Mouse (Mus musculus) liver, postnatal 0 days (tissue): ENCODE results near the gene Sos2. TPM values are rescaled to one million over a fixed set of nuclear protein-coding genes. Genes with fewer than 3 reads are reported as not detected.

ENCODE experiments used
- ATAC-seq: fragments of 200-750 bp; cut with Nextera tagmentation; 2 replicates; pipeline ENCODE4 v1.8.0; 2017; ENCODE audit warnings: mild to moderate bottlenecking, moderate library complexity
- DNase-seq: peaks from one replicate; pipeline ENCODE4 v3.0.0-alpha.2; 2016
- H3K27ac ChIP-seq: fragments of 300-500 bp; sonication (generic); 2 replicates; pipeline ENCODE4 v1.5.1; 2014; ENCODE audit warnings: antibody characterized with exemption, moderate library complexity, mild to moderate bottlenecking, low read depth
- H3K27me3 ChIP-seq: fragments of 300-500 bp; sonication (generic); 2 replicates; pipeline ENCODE4 v1.6.1; 2014; ENCODE audit warnings: low read length, control low read depth, mixed read lengths; ENCODE audit not compliant: insufficient read depth
- H3K36me3 ChIP-seq: fragments of 300-500 bp; sonication (generic); replicated peaks from 2 replicates; pipeline ENCODE4 v1.6.1; 2014; ENCODE audit warnings: mild to moderate bottlenecking, control low read depth, low read length, moderate library complexity, mixed read lengths; ENCODE audit not compliant: insufficient read depth
- H3K4me1 ChIP-seq: fragments of 300-500 bp; sonication (generic); 2 replicates; pipeline ENCODE4 v1.6.1; 2014; ENCODE audit warnings: antibody characterized with exemption, mild to moderate bottlenecking, control low read depth; ENCODE audit not compliant: insufficient read depth
- H3K4me2 ChIP-seq: fragments of 300-500 bp; sonication (generic); 2 replicates; pipeline ENCODE4 v1.6.1; 2014; ENCODE audit warnings: low read depth, mild to moderate bottlenecking, low read length, moderate library complexity, mixed read lengths
- H3K4me3 ChIP-seq: fragments of 300-500 bp; sonication (generic); 2 replicates; pipeline ENCODE4 v1.5.1; 2014; ENCODE audit warnings: low read depth, low read length
- H3K9ac ChIP-seq: fragments of 300-500 bp; sonication (generic); replicated peaks from 2 replicates; pipeline ENCODE4 v1.6.1; 2014; ENCODE audit warnings: mild to moderate bottlenecking, moderate library complexity
- H3K9me3 ChIP-seq: fragments of 300-500 bp; sonication (generic); 2 replicates; pipeline ENCODE4 v1.6.1; 2016; ENCODE audit warnings: mild to moderate bottlenecking, control low read depth, low read length, mixed read lengths
- CTCF ChIP-seq: sonication (generic); IDR thresholded peaks from 2 replicates; pipeline ENCODE4 v1.5.1; 2016; ENCODE audit warnings: antibody characterized with exemption, low read depth
- EP300 ChIP-seq: IDR thresholded peaks from 2 replicates; pipeline ENCODE4 v1.6.1; 2016; ENCODE audit warnings: antibody characterized with exemption, low read depth, mild to moderate bottlenecking
- WGBS: fragments of 180-500 bp; shearing (Covaris S2); extraction: QIAGEN DNeasy Blood & Tissue Kit; methylation state at CpG from one replicate; pipeline ENCODE4 v1.1.7; 2014; ENCODE audit not compliant: insufficient replicate concordance; 5-methylcytosine and 5-hydroxymethylcytosine counted together
- polyA plus RNA-seq: library from polyadenylated mRNA; unstranded; fragments of >200 nt; fragmentation: Nextera tagmentation; extraction: Ambion mirVana; gene quantifications from 2 replicates; pipeline ENCODE4 v1.2.1, GENCODE M21; 2015

Gene Sos2
- 2.9 and 3.5 TPM in 2 replicates for polyA plus RNA-seq

DNA sequence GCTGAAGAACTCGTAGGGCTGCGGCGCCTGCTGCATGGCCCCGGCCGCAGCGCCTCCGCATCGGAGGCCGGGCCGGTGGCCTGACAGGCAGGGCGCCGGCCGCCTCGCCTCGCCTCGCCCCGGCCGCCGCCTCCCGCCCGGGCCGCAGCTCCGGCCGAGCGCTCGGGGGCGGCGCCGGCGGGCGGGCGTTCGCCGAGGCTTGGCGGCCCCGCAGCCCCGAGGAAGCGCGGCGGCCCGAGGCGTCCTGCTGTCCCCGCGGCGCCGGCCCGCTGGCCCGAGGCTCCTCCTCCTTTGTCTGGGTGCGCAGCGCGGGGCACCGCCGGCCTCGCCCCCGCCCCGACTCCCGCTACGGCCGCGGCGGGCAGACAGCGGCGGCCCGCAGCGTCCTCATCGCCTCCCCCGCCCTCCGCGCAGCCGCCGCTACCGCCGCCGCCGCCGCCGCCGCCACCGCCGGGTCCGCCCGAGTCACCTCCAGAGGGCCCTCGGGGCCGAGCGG, at the start of gene Sos2:
Gene Sos2 (minus strand): TSS at position 287 of the 496 bp plus-strand sequence.
- Histone ChIP-seq H3K4me3 (peak within 1 kb of the TSS; percentile 87), H3K4me2 (peak within 1 kb of the TSS; percentile 74), H3K27me3 (no peaks in the 10 kb centered on the region), H3K9me3 (no peaks in the 10 kb centered on the region), H3K36me3 (no peaks in the 10 kb centered on the region), H3K27ac (peak within 1 kb of the TSS; percentile 99), H3K4me1 (peaks cover 14% of the 10 kb centered on the region), H3K9ac (peak within 1 kb of the TSS; percentile 96)
- 3% methylated on average over 39 of the region's 85 CpGs for WGBS
- TF ChIP-seq EP300, result no peak
- no peak for TF ChIP-seq CTCF
- DNase-seq (peak; percentile 77), ATAC-seq (peak; percentile 69)

DNA sequence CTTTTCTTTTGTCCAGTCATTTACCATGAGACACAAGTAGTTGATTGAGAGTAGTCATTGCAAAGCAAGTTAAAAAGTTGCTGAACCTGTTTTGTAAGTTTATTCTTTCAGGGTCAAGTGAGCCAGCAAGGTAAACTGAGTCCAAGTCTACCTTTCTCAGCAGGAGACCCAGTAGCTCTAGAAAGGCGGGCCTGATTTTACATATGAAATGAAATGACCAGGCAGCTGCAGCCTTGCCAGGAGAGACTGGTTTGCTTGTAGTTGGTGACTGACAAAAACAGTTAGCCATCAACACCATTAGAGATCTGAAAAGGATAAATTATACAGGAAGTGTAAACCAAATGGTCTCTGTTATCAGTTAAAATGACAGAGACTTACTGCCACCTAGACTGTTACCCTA, 48.7 kb upstream of the Sos2 start:
- no peak for ATAC-seq
- 78% methylated on average over 1 of the region's 1 CpGs for WGBS

DNA sequence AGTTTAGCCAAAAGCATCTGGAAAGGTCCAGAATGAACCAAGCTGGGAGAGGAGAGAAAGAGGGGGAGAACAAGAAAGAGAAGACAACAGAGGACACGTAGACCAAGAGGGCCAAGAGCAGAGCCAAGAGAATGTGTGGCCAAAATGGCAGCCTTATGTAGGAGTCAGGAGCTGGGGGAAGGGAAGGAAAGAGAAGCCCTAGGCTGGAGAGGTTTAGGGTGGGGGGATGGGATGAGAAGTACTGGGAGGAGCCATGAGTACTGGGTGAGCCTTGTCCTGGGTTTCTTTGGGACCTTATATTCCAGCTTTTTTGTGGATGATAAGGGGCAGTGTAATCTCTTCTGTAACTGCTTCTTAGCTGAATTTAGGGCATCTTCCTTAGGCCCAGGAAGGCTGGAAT, 47.6 kb upstream of the Sos2 start:
- Histone ChIP-seq H3K4me2 (no peak overlapping the region), H3K27ac (no peak overlapping the region), H3K4me3 (no peak overlapping the region), H3K9ac (no peak overlapping the region), H3K36me3 (0 out of 2 replicates have a peak, but pooled peaks cover 5% of the 10 kb centered on the region), H3K4me1 (peaks cover 14% of the 10 kb centered on the region), H3K9me3 (no peaks in the 10 kb centered on the region), H3K27me3 (no peaks in the 10 kb centered on the region)
- TF ChIP-seq CTCF (no peak), EP300 (no peak)
- DNase-seq (no peak), ATAC-seq (no peak)
- 100% methylated on average over 1 of the region's 1 CpGs for WGBS

More for the DNA sequence above, 48.7 kb upstream of the Sos2 start:
- Histone ChIP-seq H3K4me3 (no peak overlapping the region), H3K27ac (no peak overlapping the region), H3K9me3 (no peaks in the 10 kb centered on the region), H3K4me2 (no peak overlapping the region), H3K36me3 (0 out of 2 replicates have a peak, but pooled peaks cover 5% of the 10 kb centered on the region), H3K27me3 (no peaks in the 10 kb centered on the region), H3K9ac (no peak overlapping the region), H3K4me1 (peaks cover 11% of the 10 kb centered on the region)
- DNase-seq, result no peak
- TF ChIP-seq CTCF (no peak), EP300 (no peak)

DNA sequence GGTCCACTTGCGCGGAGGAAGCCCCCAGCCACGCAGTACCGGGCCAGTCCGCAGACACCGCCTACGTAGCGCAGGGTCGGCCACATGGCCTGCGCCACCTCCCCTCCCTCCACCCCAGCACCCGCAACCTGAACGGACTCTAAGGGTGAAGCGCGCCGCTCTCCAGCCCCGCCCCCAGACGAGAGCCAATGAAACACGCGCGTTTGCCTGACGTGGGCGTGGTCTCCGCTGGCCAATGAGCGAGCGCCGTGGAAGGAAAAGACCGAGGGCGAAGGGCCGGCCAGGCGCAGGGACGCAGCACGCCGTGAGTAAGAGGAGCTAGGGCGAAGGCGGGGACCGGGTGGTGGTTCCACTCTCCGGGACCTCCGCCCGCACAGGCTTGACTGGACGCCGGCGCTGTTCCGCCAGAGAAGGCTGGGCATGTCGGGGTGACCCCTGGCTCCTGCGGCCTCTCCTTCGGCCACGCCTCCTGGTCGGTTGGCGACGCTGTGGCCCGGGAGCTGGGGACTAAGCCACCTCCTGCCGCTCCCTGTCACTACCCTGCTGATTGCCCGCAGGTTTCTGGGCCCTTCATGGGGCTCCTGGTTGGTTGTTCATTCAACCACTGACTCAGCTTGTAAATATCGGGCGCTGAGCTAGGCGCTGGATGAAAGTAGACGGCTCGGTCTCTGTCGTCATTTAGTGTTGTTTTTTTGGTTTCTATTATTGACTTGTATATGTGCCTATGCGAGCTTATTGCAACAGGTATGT, 43.2 kb upstream of the Sos2 start, which contains the start of the genes L2hgdh and Atp5s:
Gene L2hgdh (minus strand): TSS at position 163 of the 750 bp plus-strand sequence.
Gene Atp5s (plus strand): TSS at position 240 of the 750 bp plus-strand sequence.
- DNase-seq (peak; percentile 99), ATAC-seq (peak; percentile 91)
- peaks cover 15% of the 10 kb centered on the region for H3K4me1 ChIP-seq
- H3K9me3 ChIP-seq, result no peaks in the 10 kb centered on the region
- peak within 1 kb of the TSS; percentile 96 for H3K4me2 ChIP-seq
- H3K36me3 ChIP-seq, result 0 out of 2 replicates have a peak, but pooled peaks cover 5% of the 10 kb centered on the region
- peak within 1 kb of the TSS; percentile 99 for H3K27ac ChIP-seq
- TF ChIP-seq CTCF (0 out of 2 replicates have a peak, but pooled peaks have one; percentile 8), EP300 (no peak)
- H3K9ac ChIP-seq, result peak within 1 kb of the TSS; percentile 81
- under 1% methylated on average over 59 of the region's 60 CpGs for WGBS
- peak within 1 kb of the TSS; percentile 68 for H3K4me3 ChIP-seq
- H3K27me3 ChIP-seq, result no peaks in the 10 kb centered on the region

DNA sequence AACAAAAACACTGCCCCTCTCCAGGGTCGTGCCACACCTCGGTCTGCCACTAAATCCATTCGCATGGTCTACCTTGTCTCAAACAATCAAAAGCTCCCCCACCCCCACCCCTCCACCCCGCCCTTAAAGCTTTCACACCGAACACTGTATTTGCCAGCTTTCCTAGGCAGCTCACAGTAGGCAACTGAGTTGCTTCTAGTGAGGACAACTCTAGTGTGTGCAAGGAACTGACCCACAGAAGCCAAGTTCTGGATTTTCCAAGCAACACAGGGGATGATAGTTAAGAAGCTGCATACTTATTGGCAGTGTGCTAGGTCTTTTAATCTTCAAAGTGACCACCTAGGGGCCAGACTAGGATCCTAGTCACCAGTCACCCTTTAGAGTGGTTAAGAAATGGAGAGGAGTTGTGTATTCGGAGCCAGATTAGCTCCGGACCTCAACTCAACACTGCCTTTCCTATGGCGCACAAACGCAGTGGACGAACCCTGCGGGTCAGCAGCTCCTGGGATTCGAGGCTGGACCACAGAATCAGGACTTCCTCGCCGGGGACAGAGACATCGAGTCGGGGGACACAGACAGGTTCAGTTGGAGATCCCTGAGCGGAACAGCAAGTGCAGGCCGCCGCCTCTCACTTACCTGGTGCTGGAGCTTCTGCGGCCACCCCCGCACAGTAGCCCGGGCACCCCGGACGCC, 42.5 kb upstream of the Sos2 start:
- Histone ChIP-seq H3K4me2 (peak overlapping the region; percentile 96), H3K9me3 (peaks cover 7% of the 10 kb centered on the region), H3K27me3 (no peaks in the 10 kb centered on the region), H3K36me3 (0 out of 2 replicates have a peak, but pooled peaks cover 5% of the 10 kb centered on the region), H3K4me1 (peaks cover 15% of the 10 kb centered on the region), H3K27ac (peak overlapping the region; percentile 99), H3K4me3 (peak overlapping the region; percentile 68), H3K9ac (peak overlapping the region; percentile 81)
- WGBS, result 2% methylated on average over 24 of the region's 24 CpGs
- TF ChIP-seq CTCF, result no peak
- TF ChIP-seq EP300, result no peak
- peak; percentile 26 for DNase-seq
- ATAC-seq, result no peak

DNA sequence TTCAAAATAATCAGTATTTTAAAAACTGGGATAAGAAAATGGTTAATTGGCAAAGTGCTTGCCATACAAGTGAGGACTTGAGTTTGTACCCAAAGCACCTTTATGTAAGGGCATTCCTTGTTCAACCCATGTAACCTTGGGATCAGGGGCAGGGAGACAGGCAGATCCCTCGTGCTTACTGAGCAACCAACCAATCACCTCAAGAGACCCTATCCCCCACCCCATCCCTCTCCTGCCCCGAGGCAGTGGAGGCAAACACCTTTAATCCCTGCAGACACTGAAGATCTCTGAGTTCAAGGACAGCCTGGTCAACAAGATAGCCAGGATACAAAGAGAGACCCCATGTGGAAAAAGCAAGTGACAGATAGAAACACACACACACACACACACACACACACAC, 41.7 kb upstream of the Sos2 start:
- peaks cover 15% of the 10 kb centered on the region for H3K4me1 ChIP-seq
- H3K27me3 ChIP-seq, result no peaks in the 10 kb centered on the region
- peaks cover 9% of the 10 kb centered on the region for H3K9me3 ChIP-seq
- H3K4me2 ChIP-seq, result peak overlapping the region; percentile 96
- ATAC-seq, result no peak
- 0 out of 2 replicates have a peak, but pooled peaks cover 1% of the 10 kb centered on the region for H3K36me3 ChIP-seq
- DNase-seq, result no peak
- WGBS, result 64% methylated on average over 2 of the region's 2 CpGs
- H3K4me3 ChIP-seq, result peak overlapping the region; percentile 68
- H3K27ac ChIP-seq, result no peak overlapping the region
- no peak for TF ChIP-seq CTCF
- no peak for TF ChIP-seq EP300
- H3K9ac ChIP-seq, result no peak overlapping the region; the same call in 1 of the 2 replicates
